Mouse (Mus musculus) thymus, postnatal 14 days (tissue): ENCODE measurements around the gene Ifi27l2b.
A peak's percentile ranks its signal among the peaks of the same experiment; 100 is the strongest.

Experiments used
- DNase-seq: peaks from one replicate; pipeline ENCODE4 v3.0.0; 2021

The Ifi27l2b gene

GRCm38 (mm10) chr12:103433986-103434731 is 22.9 kb downstream of the Ifi27l2b start, which contains the start of gene Ifi27:
Gene Ifi27, plus strand, starts transcription at chr12:103434211.
- peak; percentile 70 for DNase-seq

GRCm38 (mm10) chr12:103433430-103433829 is 23.6 kb downstream of the Ifi27l2b start:
- no peak for DNase-seq

- peak; percentile 30 for DNase-seq
These were observed 30.3 kb downstream of the Ifi27l2b start for GRCm38 (mm10) chr12:103426710-103427109.

- peak; percentile 98 for DNase-seq
These were observed 31.1 kb downstream of the Ifi27l2b start, which contains the start of gene Ddx24 for GRCm38 (mm10) chr12:103425729-103426470. Gene Ddx24, minus strand, starts transcription at chr12:103425830.

- no peak for DNase-seq
These were observed 31.9 kb downstream of the Ifi27l2b start for GRCm38 (mm10) chr12:103425016-103425728.

- DNase-seq, result no peak
These were observed 48.9 kb downstream of the Ifi27l2b start for GRCm38 (mm10) chr12:103408144-103408543.

- no peak for DNase-seq
These were observed 49.3 kb downstream of the Ifi27l2b start, which contains the start of gene 9330161L09Rik for GRCm38 (mm10) chr12:103407720-103408119. Gene 9330161L09Rik, minus strand, starts transcription at chr12:103407820.

GRCm38 (mm10) chr12:103404131-103404530 is 52.9 kb downstream of the Ifi27l2b start:
- no peak for DNase-seq
